Mouse (Mus musculus): Measurements from ENCODE around the gene Mrpl11. TPM values are rescaled to one million over a fixed set of nuclear protein-coding genes. Genes with fewer than 3 reads are reported as not detected.

Gene Mrpl11
- total and polyA plus RNA-seq, 3 experiments = 74.0 to 171 (median 102) TPM

DNA sequence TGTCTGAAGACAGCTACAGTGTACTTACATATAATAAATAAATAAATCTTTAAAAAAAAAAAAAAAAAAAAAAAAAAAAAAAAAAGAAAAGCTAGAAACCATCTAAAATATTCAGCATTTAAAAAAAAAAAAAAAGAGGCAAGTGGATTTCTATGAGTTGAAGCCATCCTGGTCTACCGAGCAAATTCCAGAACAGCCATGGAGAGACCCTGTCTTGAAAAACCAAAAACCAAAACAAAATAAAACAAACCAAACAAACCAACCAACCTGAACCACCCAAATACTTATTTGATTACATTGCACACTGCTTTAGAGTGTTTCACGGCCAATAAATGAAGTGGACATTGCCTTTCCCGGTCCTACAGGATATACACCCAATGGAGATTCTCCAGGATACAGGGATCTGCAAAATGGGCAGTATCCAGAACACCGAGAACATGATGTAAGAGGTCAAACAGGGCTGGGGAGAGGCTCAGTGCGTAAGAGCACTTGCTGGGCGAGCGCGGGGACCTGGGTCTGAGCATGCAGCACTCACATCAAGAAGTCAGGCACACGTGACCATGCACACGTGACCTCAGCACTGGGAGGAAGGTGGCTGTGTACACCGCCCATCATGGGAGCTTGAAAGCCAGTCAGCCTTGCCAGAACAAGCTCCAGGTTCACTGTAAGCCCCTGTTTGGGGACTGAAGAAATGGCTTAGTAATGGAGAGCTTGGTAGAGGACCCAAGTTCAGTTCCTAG is 36.7 kb upstream of the Mrpl11 start:
- TF ChIP-seq GABPA (IDR thresholded peaks at IDR 0.05; ENCODE audit: insufficient replicate concordance, low read depth, low read length) = no peak
- peak; percentile 43; the same call in 1 of the 2 replicates for TF ChIP-seq ZNF384 (IDR thresholded peaks at IDR 0.05; ENCODE audit: low read depth, low read length)
- no peak for DNase-seq (ENCODE audit: extremely low read depth)

GRCm38 (mm10) chr19:4927904-4928531 is 33.9 kb upstream of the Mrpl11 start, which contains the start of gene Dpp3:
TSS of gene Dpp3 (minus strand) at chr19:4928287.
- no peak within 1 kb of the TSS for H3K27ac ChIP-seq (ENCODE audit: insufficient read depth, low read depth)
- peaks cover 12% of the 10 kb centered on the region for H3K27me3 ChIP-seq (replicated peaks)
- peak within 1 kb of the TSS; percentile 83 for H3K4me2 ChIP-seq (ENCODE audit: insufficient read depth, low read depth, poor library complexity, severe bottlenecking)
- peaks cover 13 to 35% of the 10 kb centered on the region in 2 experiments for H3K4me1 ChIP-seq (ENCODE audit: control insufficient read depth in 1 of 2, insufficient read depth in 2 of 2)
- peaks cover 2% of the 10 kb centered on the region for H3K9me3 ChIP-seq (replicated peaks; ENCODE audit: low read length)
- peaks cover 26 to 37% of the 10 kb centered on the region in 2 experiments for H3K36me3 ChIP-seq (replicated peaks in 1 of 2; ENCODE audit: control insufficient read depth in 1 of 2, insufficient read depth in 1 of 2, low read length in 1 of 2)
- peak; percentile 98 for DNase-seq (ENCODE audit: extremely low read depth)
- peak within 1 kb of the TSS; percentile 61 for H3K9ac ChIP-seq (ENCODE audit: insufficient read depth, low read depth)
- TF ChIP-seq USF1 (IDR thresholded peaks at IDR 0.05; ENCODE audit: low read depth, low read length) (no peak), CTCF (conservative IDR thresholded peaks at IDR 0.05 in 1 of 2, IDR thresholded peaks at IDR 0.05 in 1 of 2; ENCODE audit: low read depth in 2 of 2, low read length in 2 of 2) (no peak), SIN3A (IDR thresholded peaks at IDR 0.05; ENCODE audit: low read length) (peak; percentile 95), CHD1 (IDR thresholded peaks at IDR 0.05; ENCODE audit: low read depth, low read length) (no peak), MAZ (IDR thresholded peaks at IDR 0.05; ENCODE audit: low read depth, low read length) (peak; percentile 42; the same call in 1 of the 2 replicates), TCF12 (IDR thresholded peaks at IDR 0.05; ENCODE audit: low read depth, low read length) (peak; percentile 81), TBP (conservative IDR thresholded peaks at IDR 0.05; ENCODE audit: low read depth, low read length) (peak; percentile 93), MAFK (IDR thresholded peaks at IDR 0.05; ENCODE audit: insufficient replicate concordance, low read length) (no peak), ZNF384 (IDR thresholded peaks at IDR 0.05; ENCODE audit: low read depth, low read length) (no peak), IRF4 (IDR thresholded peaks at IDR 0.05; ENCODE audit: low read depth, low read length) (no peak), POLR2AphosphoS2 (IDR thresholded peaks at IDR 0.05; ENCODE audit: low read depth, low read length) (peak; percentile 69; the same call in 1 of the 2 replicates), POLR2A (IDR thresholded peaks at IDR 0.05; ENCODE audit: low read depth, low read length) (peak; percentile 92), MXI1 (IDR thresholded peaks at IDR 0.05; ENCODE audit: low read depth, low read length) (peak; percentile 81), MAX (IDR thresholded peaks at IDR 0.05; ENCODE audit: low read length) (peak; percentile 47; the same call in 1 of the 2 replicates), USF2 (conservative IDR thresholded peaks at IDR 0.05; ENCODE audit: low read depth, low read length) (no peak), ELF1 (IDR thresholded peaks at IDR 0.05; ENCODE audit: low read depth, low read length) (peak; percentile 96), ETS1 (conservative IDR thresholded peaks at IDR 0.05; ENCODE audit: low read depth, low read length) (no peak), SMC3 (IDR thresholded peaks at IDR 0.05; ENCODE audit: low read depth, low read length) (no peak), NELFE (IDR thresholded peaks at IDR 0.05; ENCODE audit: low read depth, low read length) (peak; percentile 78), GABPA (IDR thresholded peaks at IDR 0.05; ENCODE audit: insufficient replicate concordance, low read depth, low read length) (no peak), NRF1 (IDR thresholded peaks at IDR 0.05; ENCODE audit: low read depth, low read length) (peak; percentile 45), CHD2 (IDR thresholded peaks at IDR 0.05; ENCODE audit: low read length) (peak; percentile 80), BHLHE40 (IDR thresholded peaks at IDR 0.05; ENCODE audit: low read depth, low read length) (0 out of 2 replicates have a peak, but pooled peaks have one; percentile 16), ZMIZ1 (IDR thresholded peaks at IDR 0.05; ENCODE audit: low read depth, low read length) (peak; percentile 75), HCFC1 (IDR thresholded peaks at IDR 0.05; ENCODE audit: low read depth, low read length) (peak; percentile 75)
- dilution Hi-C loops (cut with MboI; ENCODE audit: extremely low pct_ligation_motif_present, extremely low pct_unique_long_range_greater_than_20kb, low sequenced_read_pairs) (no loop called here), in situ Hi-C loops (cut with MboI; ENCODE audit: low pct_ligation_motif_present, low pct_unique_long_range_greater_than_20kb, low sequenced_read_pairs) (no loop called here)
- peak within 1 kb of the TSS; percentile 74 to 98 (median 84) for H3K4me3 ChIP-seq (replicated peaks in 1 of 3; ENCODE audit: low read depth in 2 of 3, low read length in 2 of 3, poor library complexity in 1 of 3)
- H3K79me2 ChIP-seq (replicated peaks; ENCODE audit: control insufficient read depth, extremely low read depth, insufficient read depth, poor library complexity, severe bottlenecking) = peaks cover 7% of the 10 kb centered on the region

More for the DNA sequence above, 36.7 kb upstream of the Mrpl11 start:
- in situ Hi-C loops (cut with MboI; ENCODE audit: low pct_ligation_motif_present, low pct_unique_long_range_greater_than_20kb, low sequenced_read_pairs) = no loop called here
- peaks cover 2% of the 10 kb centered on the region for H3K9me3 ChIP-seq (replicated peaks; ENCODE audit: low read length)
- no peak overlapping the region for H3K9ac ChIP-seq (ENCODE audit: insufficient read depth, low read depth)
- H3K4me3 ChIP-seq (replicated peaks in 1 of 3; ENCODE audit: low read depth in 2 of 3, low read length in 2 of 3, poor library complexity in 1 of 3) = no peak overlapping the region
- no peak overlapping the region for H3K27ac ChIP-seq (ENCODE audit: insufficient read depth, low read depth)
- no peaks in the 10 kb centered on the region for H3K27me3 ChIP-seq (replicated peaks)
- H3K4me2 ChIP-seq (ENCODE audit: insufficient read depth, low read depth, poor library complexity, severe bottlenecking) = no peak overlapping the region
- peaks cover 53 to 64% of the 10 kb centered on the region in 2 experiments for H3K36me3 ChIP-seq (replicated peaks in 1 of 2; ENCODE audit: control insufficient read depth in 1 of 2, insufficient read depth in 1 of 2, low read length in 1 of 2)
- dilution Hi-C loops (cut with MboI; ENCODE audit: extremely low pct_ligation_motif_present, extremely low pct_unique_long_range_greater_than_20kb, low sequenced_read_pairs) = no loop called here
- H3K79me2 ChIP-seq (replicated peaks; ENCODE audit: control insufficient read depth, extremely low read depth, insufficient read depth, poor library complexity, severe bottlenecking) = peaks cover 7% of the 10 kb centered on the region
- H3K4me1 ChIP-seq (ENCODE audit: control insufficient read depth in 1 of 2, insufficient read depth in 2 of 2) = peaks cover 13 to 35% of the 10 kb centered on the region in 2 experiments
